Mouse (Mus musculus): ENCODE measurements around the gene Larp1b.

DNA sequence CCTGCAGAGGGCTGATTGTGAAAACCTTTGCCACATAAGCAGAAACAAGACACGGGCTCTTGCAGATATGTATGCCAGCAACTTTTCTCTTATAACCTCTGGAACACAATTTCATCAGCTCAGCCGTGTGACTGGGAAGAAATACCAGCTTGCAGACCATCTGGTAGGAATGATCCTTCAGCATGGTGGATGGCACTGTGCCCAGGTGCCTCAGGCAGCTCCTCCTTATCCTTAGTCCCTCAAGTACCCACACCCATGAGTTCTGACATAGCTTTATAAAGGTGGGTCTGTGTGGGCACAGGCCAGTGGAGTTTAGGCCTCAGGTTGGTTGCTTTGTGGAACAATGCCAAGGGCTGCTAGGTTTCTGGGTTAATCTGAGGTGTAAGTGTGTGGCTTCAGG is 108.8 kb downstream of the Larp1b start:
- TF ChIP-seq CTCF (IDR thresholded peaks at IDR 0.05; ENCODE audit: extremely low read depth, insufficient read depth, insufficient read length, insufficient replicate concordance), result no peak
- no peak for TF ChIP-seq POLR2A (IDR thresholded peaks at IDR 0.05; ENCODE audit: low read depth, low read length)
